ENCODE assay signal across 17 mouse cellular contexts in the genomic region with DNA sequence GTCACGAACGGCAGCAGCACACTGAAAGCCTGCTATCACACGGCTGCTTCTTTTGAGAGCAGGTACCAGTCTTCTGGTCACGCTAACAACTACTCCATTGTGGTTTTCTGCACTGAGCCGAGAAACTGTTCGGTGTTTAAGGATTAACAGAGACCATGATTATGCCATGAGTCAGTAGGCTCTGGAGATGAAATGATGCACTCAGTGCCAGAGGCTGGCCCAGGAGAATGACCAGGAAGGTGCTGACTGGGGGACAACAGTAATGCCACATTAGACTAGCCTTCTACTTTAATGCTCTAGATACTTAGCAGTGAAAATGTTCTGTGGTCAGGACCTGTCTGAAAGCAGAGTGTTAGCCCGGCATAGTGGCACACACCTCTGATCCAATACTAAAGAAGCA. TPM values are rescaled to one million over a fixed set of nuclear protein-coding genes. Genes with fewer than 3 reads are reported as not detected.
A peak's percentile ranks its signal among the peaks of the same experiment; 100 is the strongest.
DNase-seq lines count a peak whose midpoint lies in the region; ATAC-seq and TF ChIP-seq lines count a peak whose summit lies in the region.
"Had no signal": no experiment of that assay in that cellular context is flagged by ENCODE, and none has a peak within 500 bp of the region (broad histone marks: within the 10 kb centered on the region; RNA-seq: fewer than 3 reads in every experiment).

No protein-coding gene starts in this region.

- H3K4me2 ChIP-seq in hindbrain, embryonic 16.5 days (ENCODE audit: low read length): no peak overlapping the region
- no peak overlapping the region for H3K4me2 ChIP-seq in stomach, postnatal 0 days (replicated peaks; ENCODE audit: low read depth)
- H3K4me2 ChIP-seq: embryonic facial prominence, embryonic 12.5 days; forebrain, embryonic 15.5 days; heart, embryonic 12.5 days; hindbrain, embryonic 15.5 days had no signal

- TF ChIP-seq EP300 in stomach, postnatal 0 days (optimal IDR thresholded peaks at IDR 0.05): no peak

- in situ Hi-C loops in ES-E14 (cut with MboI; ENCODE audit: low sequenced_read_pairs in 2 of 2, unreplicated experiment in 2 of 2): no loop called here

- TF ChIP-seq CTCF in stomach, postnatal 0 days (IDR thresholded peaks at IDR 0.05; ENCODE audit: low read depth): no peak

- H3K9ac ChIP-seq in hindbrain, embryonic 16.5 days (ENCODE audit: low read depth, low read length): no peak overlapping the region
- H3K9ac ChIP-seq in ES-E14 (ENCODE audit: insufficient read depth, low read depth, low read length, poor library complexity, severe bottlenecking): no peak overlapping the region
- H3K9ac ChIP-seq in stomach, postnatal 0 days (ENCODE audit: low read length): no peak overlapping the region
- H3K9ac ChIP-seq: embryonic facial prominence, embryonic 12.5 days; forebrain, embryonic 15.5 days; heart, embryonic 12.5 days; hindbrain, embryonic 15.5 days had no signal

- no peak for DNase-seq in hindbrain, embryonic 10.5 days (ENCODE audit: low spot score)
- DNase-seq in 3T3-L1 (ENCODE audit: low read depth, low spot score) (peak; percentile 55), ES-E14 (ENCODE audit: low read depth, low spot score) (no peak)
- no peak for DNase-seq in left cerebral cortex, postnatal 4 days
- no peak for DNase-seq in stomach, postnatal 0 days (ENCODE audit: low spot score)
- DNase-seq: cerebellum, adult 11 months; cerebellum, adult 8-10 months; cerebellum, postnatal 25 days; heart, adult 2 months had no signal

- no peak overlapping the region for H3K4me3 ChIP-seq in hindbrain, embryonic 10.5 days
- H3K4me3 ChIP-seq in hindbrain, embryonic 16.5 days (ENCODE audit: low read length): no peak overlapping the region
- H3K4me3 ChIP-seq in ES-E14 (ENCODE audit: insufficient read depth in 1 of 2, low read depth in 1 of 2, low read length in 2 of 2, poor library complexity in 1 of 2, severe bottlenecking in 1 of 2): no peak overlapping the region
- H3K4me3 ChIP-seq in stomach, postnatal 0 days (ENCODE audit: low read depth, low read length): no peak overlapping the region
- H3K4me3 ChIP-seq: embryonic facial prominence, embryonic 12.5 days; forebrain, embryonic 15.5 days; heart, adult 2 months; heart, embryonic 12.5 days; hindbrain, embryonic 15.5 days had no signal

- H3K4me1 ChIP-seq in hindbrain, embryonic 10.5 days (replicated peaks): no peaks in the 10 kb centered on the region
- H3K4me1 ChIP-seq in hindbrain, embryonic 16.5 days (ENCODE audit: control insufficient read depth, insufficient read depth, low read depth, low read length): no peaks in the 10 kb centered on the region
- H3K4me1 ChIP-seq in ES-E14 (ENCODE audit: control insufficient read depth in 2 of 2, insufficient read depth in 2 of 2, low read length in 2 of 2, poor library complexity in 1 of 2): no peaks in the 10 kb centered on the region
- no peaks in the 10 kb centered on the region for H3K4me1 ChIP-seq in stomach, postnatal 0 days (replicated peaks; ENCODE audit: control insufficient read depth, insufficient read depth)
- H3K4me1 ChIP-seq: embryonic facial prominence, embryonic 12.5 days; forebrain, embryonic 15.5 days; heart, embryonic 12.5 days; hindbrain, embryonic 15.5 days had no signal

- peaks cover 14% of the 10 kb centered on the region; the same call in 1 of the 2 replicates for H3K36me3 ChIP-seq in hindbrain, embryonic 10.5 days
- H3K36me3 ChIP-seq in hindbrain, embryonic 16.5 days (ENCODE audit: control insufficient read depth, insufficient read depth, low read length): no peaks in the 10 kb centered on the region
- H3K36me3 ChIP-seq in ES-E14 (ENCODE audit: control insufficient read depth, insufficient read depth, low read length, poor library complexity, severe bottlenecking): no peaks in the 10 kb centered on the region
- no peaks in the 10 kb centered on the region for H3K36me3 ChIP-seq in stomach, postnatal 0 days (ENCODE audit: control insufficient read depth, insufficient read depth, low read length)
- H3K36me3 ChIP-seq: embryonic facial prominence, embryonic 12.5 days; hindbrain, embryonic 15.5 days had no signal

- H3K9me3 ChIP-seq in hindbrain, embryonic 10.5 days: no peaks in the 10 kb centered on the region
- peaks cover 2% of the 10 kb centered on the region; the same call in 1 of the 2 replicates for H3K9me3 ChIP-seq in hindbrain, embryonic 16.5 days (ENCODE audit: control insufficient read depth, low read length)
- H3K9me3 ChIP-seq in ES-E14 (ENCODE audit: control insufficient read depth, insufficient read depth, low read depth, low read length): no peaks in the 10 kb centered on the region
- H3K9me3 ChIP-seq in stomach, postnatal 0 days (ENCODE audit: control insufficient read depth, low read length): no peaks in the 10 kb centered on the region
- H3K9me3 ChIP-seq: forebrain, embryonic 15.5 days; hindbrain, embryonic 15.5 days had no signal

- intact Hi-C loops in left cerebral cortex, postnatal 4 days (cut with DNase I): no loop called here

- 91% methylated on average over 7 of the region's 7 CpGs for WGBS in hindbrain, embryonic 10.5 days
- 89% methylated on average over 7 of the region's 7 CpGs for WGBS in hindbrain, embryonic 16.5 days
- WGBS in stomach, postnatal 0 days: 69% methylated on average over 7 of the region's 7 CpGs

- no peak for ATAC-seq in hindbrain, embryonic 16.5 days
- ATAC-seq in stomach, postnatal 0 days (ENCODE audit: low FRiP score, low TSS enrichment): no peak
- ATAC-seq: forebrain, embryonic 15.5 days; inflammation-experienced regulatory T-cells, adult 6 months; intestine, postnatal 0 days had no signal

- no peaks in the 10 kb centered on the region for H3K27me3 ChIP-seq in hindbrain, embryonic 10.5 days (ENCODE audit: insufficient read depth, poor library complexity, severe bottlenecking)
- no peaks in the 10 kb centered on the region for H3K27me3 ChIP-seq in hindbrain, embryonic 16.5 days (replicated peaks; ENCODE audit: control insufficient read depth, insufficient read depth, low read length)
- H3K27me3 ChIP-seq in stomach, postnatal 0 days (ENCODE audit: control insufficient read depth, insufficient read depth, low read length): no peaks in the 10 kb centered on the region
- H3K27me3 ChIP-seq: CH12.LX; embryonic facial prominence, embryonic 12.5 days; forebrain, embryonic 15.5 days; heart, embryonic 12.5 days; hindbrain, embryonic 15.5 days had no signal

- H3K27ac ChIP-seq in hindbrain, embryonic 10.5 days: 0 out of 2 replicates have a peak overlapping the region, but pooled peaks have one; percentile 5
- no peak overlapping the region for H3K27ac ChIP-seq in hindbrain, embryonic 16.5 days (ENCODE audit: low read depth, low read length)
- 0 out of 2 replicates have a peak overlapping the region, but pooled peaks have one; percentile 37 for H3K27ac ChIP-seq in ES-E14 (ENCODE audit: insufficient read depth, low read depth, low read length, poor library complexity, severe bottlenecking)
- H3K27ac ChIP-seq in stomach, postnatal 0 days (replicated peaks): no peak overlapping the region
- H3K27ac ChIP-seq: embryonic facial prominence, embryonic 12.5 days; forebrain, embryonic 15.5 days; heart, adult 2 months; hindbrain, embryonic 15.5 days had no signal

TF ChIP-seq in ES-E14, 5 proteins besides CTCF, POLR2A, EP300 and RAD21:
- no peak for TF ChIP-seq MAFK (IDR thresholded peaks at IDR 0.05; ENCODE audit: insufficient read depth, low read depth, low read length)
- TF ChIP-seq HCFC1 (IDR thresholded peaks at IDR 0.05; ENCODE audit: borderline replicate concordance, insufficient read depth, low read length): no peak
- no peak for TF ChIP-seq ZC3H11A (IDR thresholded peaks at IDR 0.05; ENCODE audit: borderline replicate concordance, low read depth, low read length)
- TF ChIP-seq ZNF384 (IDR thresholded peaks at IDR 0.05; ENCODE audit: low read depth, low read length): no peak
- TF ChIP-seq CHD2 (IDR thresholded peaks at IDR 0.05; ENCODE audit: low read depth, low read length): no peak

RNA-seq across cellular contexts. Expression of a gene that starts 23.0 kb away (rescaled TPM):
- polyA plus RNA-seq in hindbrain, embryonic 10.5 days (2016; fragmentation: Nextera tagmentation; extraction: Ambion mirVana): 244 and 277 TPM in 2 replicates
- 133 and 139 TPM in 2 replicates for polyA plus RNA-seq in hindbrain, embryonic 16.5 days (2015; fragmentation: Nextera tagmentation; extraction: Ambion mirVana)
- total RNA-seq in ES-E14 (2012; rRNA removed): 36.1 and 58.3 TPM in 2 replicates
- 10 to 100 TPM; 68.3 to 77.1 TPM for total RNA-seq in left cerebral cortex, postnatal 4 days (2021)
- polyA plus RNA-seq in stomach, postnatal 0 days (2015; fragmentation: Nextera tagmentation; extraction: Ambion mirVana): 116 and 123 TPM in 2 replicates

Comparison
In these comparisons a context has a peak if more than half of its experiments do, and no peak if none do; other contexts are left out.
1. H3K27ac ChIP-seq: peak in hindbrain, embryonic 10.5 days (single experiment) and ES-E14 (single experiment); none in hindbrain, embryonic 16.5 days (single experiment) and stomach, postnatal 0 days (single experiment).